Mouse (Mus musculus) kidney, adult 11 months (tissue): ENCODE results near the gene Pkp3.
"Not testable (repeated sequence)": the region's sequence is repeated elsewhere in the genome, so short reads cannot be mapped to it uniquely, and the experiment has no call there.

Source experiments
- DNase-seq: peaks from one replicate; pipeline ENCODE4 v3.0.0; 2022

Pkp3 gene

DNA sequence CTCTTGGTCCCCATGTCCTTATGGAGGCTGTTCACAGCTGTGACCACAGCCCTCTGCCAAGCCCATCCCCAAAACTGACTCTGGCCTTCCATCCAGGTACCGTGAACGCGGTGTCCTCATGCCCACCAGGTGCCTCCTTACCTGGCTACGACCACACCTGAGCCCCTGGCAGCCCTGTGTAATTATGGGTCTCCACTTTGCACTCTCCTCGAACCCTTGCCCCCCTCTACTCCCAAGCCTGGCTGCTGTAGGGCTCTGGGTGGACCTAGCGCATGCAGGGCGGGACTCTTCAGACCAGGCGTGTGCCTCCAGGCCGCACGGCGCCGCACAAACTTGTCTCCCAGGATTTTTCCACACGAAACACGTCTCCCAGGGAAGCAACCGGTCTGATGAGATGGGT lies at the start of gene Pkp3:
TSS of gene Pkp3 (plus strand) at position 378 of the 400 bp plus-strand sequence.
- DNase-seq: no peak

DNA sequence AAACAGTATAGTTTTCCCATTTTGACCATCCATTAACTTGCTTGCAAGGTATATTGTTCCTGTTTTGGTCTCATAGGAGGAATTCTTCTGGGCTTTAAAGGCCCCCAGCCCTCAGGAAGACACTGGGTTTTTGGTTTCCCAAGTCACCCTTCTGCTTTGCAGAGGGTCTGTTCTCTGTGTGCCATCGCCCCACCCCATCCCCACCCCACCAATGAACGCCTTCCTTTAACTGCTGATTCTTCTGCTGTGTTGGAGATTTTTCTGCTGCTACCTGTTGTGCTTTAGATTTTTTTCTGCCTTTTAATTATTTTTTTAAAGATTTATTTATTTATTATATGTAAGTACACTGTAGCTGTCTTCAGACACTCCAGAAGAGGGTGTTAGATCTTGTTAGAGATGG lies 49.2 kb upstream of the Pkp3 start, which contains the start of gene Gm17387:
TSS of gene Gm17387 (plus strand) at position 301 of the 400 bp plus-strand sequence.
- DNase-seq: no peak

DNA sequence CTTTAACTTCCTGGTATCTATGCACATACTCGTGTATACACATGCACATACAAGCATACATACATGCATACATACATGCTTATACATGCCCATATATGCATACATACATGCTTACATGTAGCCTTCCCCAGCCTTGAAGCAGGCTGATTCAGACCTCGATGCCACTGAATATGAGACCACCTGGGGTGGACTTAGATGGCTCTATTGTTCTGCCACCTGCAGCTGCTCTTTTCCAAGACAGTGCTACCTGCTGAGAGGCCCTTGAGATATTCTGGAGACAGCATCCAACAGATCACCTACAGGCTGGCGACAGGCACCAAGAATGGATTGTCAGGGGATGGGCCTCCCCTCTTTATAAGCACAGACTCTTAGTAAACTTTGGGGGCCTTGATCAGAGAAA lies 47.6 kb upstream of the Pkp3 start:
- no peak for DNase-seq

DNA sequence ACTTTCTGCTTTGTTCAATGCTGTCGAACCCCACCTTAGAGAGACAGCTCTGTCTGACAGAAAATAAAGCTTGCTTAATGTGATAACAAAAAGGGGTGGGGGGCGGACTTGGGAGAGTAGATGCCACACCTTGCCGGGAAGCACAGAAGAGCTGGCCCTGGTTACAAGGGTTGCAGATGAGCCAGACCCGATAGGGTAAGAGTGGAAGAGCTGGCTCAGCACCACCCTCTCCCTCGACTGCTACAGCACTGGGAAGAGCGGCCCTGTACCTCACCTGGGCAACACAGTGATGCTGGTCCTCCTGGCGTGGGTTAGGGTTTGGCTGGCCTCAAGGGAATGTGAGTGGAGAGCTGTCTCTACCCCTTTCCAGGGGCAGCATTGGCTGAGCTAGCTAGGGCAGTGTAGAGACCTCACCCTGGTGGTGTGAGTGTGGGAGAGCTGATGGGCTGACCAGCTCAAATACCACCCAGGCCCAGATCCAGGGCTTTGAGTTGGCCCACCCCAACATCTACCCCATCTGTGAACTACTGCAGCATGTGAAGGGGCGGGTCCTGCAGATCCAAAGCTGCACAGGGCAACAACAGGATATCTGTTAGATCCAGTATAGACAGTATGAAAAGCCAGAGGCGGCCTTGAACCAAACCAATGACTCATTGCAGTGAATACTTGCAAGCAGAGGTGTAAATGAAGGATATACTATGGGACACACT lies 45.4 kb upstream of the Pkp3 start:
- no peak for DNase-seq

DNA sequence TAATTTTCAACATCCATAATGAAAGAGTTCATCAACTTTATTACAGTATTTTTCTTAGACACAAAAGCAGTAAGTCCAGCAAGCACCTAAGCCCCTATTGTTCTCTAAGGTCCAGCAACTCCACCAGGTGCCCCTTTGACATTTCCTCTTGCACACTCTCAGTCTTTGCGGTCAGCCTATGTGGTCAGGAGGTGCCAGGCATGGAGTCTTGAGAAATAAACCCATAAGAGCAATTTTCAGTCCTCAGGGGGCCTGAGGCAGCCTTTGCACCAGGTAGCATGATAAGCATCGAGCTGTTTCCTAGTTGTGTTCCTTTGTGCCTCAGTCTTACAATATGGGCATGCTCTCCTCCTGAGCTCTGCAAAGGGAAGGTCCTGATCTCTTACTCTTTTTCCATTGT lies 41.4 kb upstream of the Pkp3 start:
- not testable (repeated sequence) for DNase-seq

DNA sequence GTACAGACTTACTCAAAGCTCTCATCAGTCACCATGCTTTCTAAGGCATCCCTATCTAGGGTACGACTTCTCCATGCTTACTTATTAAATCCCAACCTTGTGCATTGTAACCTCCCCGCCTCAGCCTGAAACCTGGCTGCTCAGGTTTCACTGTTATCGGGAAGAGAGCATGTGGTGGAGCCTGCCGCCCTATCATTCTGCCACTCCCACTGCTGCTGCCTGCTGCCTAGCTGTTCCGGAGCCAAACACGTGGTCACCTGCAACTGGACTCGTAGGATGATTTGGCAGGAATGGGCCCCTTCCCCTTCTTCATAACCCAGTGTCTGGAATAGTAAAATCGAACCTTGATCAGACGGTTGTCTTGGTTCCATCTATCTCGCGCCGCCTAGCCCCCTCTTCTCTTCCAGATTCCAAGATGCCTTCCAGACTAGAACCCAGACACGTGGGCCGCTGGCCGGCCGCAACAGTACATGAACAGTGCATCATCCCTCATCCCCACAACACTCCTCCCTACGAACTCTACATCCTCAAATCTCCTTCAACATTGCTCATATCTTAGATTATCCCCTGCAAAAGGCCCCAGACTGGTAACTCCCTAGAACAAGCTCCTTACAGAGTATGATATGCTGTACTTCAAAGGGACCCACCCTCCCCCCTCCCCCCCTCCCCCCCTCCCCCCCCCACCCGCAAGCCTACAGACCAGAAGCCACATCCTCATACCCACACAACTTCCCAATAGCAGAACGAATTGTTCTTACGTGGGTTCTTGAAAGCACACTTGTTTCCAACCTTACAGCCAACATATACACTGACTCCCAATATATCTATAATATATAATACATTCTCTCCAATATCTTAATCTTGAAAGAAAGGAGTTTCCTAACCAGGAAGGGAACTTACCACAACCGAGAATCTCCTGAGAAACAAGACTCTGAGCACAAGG lies 39.7 kb upstream of the Pkp3 start:
- no peak for DNase-seq

DNA sequence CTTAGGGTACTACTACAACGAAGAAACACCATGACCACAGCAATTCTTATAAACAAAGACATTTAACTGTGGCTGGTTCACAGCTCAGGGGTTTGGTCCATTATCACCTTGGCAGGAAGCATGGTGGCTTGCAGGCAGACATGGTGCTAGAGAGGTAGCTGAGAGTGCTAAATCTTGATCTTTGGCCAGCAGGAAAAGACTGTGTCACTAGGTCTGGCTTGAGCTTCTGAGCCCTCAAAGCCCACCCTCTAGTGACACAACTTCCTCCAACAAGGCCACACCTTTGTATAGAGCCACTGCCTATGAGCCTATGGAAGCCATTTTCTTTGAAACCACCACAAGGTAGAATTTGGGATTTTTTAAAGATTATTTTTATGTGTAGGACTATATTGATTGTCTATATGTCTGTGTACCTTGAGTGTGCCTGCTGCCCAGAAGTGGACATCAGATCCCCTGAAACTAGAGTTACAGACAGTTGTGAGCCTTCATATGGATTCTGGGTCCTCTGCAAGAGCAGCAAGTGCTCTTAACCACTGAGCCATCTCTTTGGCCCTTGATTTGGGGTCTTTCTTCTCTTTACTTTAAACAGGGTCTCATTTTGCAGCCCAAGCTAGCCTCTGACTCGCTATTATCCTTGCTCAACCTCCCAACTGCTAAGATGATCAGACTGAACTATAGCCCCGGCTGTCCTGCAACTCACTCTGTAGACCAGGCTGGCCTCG lies 38.5 kb upstream of the Pkp3 start:
- DNase-seq: no peak

DNA sequence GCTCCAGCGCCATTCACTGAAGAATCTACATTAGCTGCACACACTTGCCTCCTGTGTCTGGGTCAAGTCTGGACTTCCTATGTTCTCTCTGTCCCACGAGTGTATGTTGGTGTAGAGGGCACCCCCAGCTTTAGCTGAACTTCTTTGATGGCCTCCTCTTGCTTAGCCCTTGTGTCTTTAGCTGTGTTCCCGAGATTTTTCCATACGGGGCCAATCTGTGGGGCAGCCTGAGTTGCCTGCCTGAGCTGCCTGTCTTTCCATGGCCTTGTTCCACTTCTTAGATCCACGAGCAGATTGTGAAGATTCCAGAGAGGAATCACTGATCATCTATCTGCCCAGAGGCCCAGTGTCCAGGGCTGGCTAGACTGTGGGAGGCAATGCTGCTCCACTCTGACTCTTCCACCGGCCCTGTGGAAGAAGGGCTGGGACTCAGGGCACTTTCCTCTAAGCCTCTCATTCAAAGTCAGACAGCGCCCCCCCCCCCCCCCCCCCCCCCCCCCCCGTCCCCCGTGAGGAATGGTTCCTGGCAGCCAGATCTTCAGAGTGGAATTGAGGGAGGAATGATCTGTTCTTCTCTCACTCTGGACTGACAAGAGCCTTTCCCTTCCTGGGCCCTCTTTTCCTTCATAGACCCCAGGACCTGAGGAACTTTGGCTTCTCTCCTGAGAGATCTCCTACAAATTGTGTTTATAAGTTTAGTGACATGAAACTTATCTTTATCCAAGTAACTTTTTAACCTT lies 37.0 kb upstream of the Pkp3 start:
- no peak for DNase-seq

DNA sequence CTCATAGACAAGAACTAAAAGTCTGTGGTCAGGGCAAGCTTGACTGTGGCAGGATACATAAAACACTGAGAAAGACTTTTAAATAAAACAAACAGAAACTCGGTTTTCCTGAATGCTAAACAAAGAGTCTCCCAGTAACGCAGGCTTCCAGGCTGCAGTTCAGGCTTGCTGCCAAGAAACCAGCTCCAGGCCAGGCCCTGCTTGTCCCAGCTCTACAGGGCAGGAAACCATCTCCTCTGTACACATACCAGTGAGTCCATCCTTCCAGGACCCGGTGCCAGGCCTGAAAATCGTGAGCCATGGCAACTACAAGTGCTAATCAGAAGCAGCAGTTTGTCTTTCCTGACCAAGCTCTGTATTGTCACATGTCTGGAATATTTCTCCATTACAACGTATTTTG lies 36.4 kb upstream of the Pkp3 start:
- peak; percentile 66 for DNase-seq

DNA sequence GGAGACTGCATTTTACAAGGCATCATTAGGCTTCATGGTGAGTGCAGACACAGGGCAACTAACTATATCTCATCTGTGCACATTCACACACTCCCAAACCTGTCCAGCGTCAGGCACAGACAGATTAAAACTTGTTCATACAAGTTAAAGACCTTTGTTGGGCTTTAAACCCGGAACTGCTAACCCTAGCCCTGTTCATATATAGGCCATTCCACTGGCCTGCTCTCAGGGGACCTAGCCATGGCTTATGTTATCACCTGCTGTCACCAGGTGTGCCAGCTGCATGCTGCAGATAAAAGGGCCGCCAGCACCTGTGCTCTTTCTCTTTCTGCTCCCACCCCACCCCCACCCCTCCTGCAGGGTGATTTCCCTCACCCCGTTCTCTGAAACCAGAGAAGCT lies 35.5 kb upstream of the Pkp3 start:
- no peak for DNase-seq

DNA sequence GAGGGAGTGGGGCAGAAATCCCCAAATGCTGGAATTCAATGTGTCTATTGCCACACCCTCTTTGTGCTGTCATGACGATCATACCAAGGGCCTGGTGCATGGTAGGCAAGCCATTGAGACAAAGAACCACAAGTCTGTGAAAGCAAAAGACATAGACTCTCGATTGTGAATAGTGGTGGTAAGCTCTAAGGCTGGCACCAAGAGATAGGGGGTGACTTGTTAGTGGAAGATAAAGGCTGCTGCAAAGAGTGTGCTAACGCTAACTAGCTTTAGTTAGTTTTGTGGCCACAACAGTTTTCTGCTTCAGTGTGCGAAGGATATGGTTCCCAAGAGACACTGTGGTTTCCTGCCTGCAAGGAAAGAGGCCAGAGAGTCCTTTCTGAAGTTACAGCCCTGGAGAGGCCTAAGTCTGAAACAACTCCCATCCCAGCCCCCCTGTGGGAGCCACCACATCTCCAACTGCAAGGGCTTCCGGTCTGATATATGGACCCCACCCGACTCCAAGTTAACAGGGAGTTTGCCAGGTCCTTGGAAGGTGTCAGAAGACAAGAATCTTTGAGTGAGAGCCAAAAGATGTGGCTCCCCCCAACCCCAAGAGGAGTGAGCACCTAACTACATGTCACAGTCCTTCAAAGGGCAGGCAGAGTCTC lies 31.0 kb upstream of the Pkp3 start:
- DNase-seq: no peak

DNA sequence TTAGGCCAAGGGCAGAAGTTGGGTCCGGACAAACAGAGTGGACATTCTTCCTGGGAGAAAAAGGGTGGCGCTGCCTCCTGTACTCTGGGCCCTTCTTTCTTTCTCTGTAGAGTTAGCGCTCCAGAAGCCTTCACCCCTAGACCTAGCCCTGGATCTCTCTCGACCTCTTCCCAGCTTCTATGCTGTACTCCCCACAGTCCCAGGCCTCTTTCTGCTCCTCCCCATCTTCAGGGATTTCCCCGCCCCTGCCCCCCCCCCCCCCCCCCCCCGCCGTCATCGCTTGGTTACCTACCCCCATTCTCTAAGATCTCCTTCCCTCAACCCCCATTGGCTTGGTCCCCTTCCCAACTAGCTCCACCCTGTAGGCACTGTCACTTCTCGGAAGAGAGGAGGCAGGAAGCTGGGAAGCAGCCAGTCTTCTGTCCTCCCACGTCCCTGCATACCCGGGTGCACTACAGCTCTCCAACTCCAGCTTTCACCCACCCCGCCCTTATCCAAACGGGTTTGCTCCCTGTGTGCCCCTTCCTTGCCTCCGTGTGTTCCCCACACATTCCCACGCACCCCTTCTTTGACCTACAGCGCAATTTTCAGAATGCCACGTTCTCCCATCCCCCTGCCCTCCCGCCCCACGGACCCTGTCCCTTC lies 30.3 kb upstream of the Pkp3 start:
- peak; percentile 76 for DNase-seq

DNA sequence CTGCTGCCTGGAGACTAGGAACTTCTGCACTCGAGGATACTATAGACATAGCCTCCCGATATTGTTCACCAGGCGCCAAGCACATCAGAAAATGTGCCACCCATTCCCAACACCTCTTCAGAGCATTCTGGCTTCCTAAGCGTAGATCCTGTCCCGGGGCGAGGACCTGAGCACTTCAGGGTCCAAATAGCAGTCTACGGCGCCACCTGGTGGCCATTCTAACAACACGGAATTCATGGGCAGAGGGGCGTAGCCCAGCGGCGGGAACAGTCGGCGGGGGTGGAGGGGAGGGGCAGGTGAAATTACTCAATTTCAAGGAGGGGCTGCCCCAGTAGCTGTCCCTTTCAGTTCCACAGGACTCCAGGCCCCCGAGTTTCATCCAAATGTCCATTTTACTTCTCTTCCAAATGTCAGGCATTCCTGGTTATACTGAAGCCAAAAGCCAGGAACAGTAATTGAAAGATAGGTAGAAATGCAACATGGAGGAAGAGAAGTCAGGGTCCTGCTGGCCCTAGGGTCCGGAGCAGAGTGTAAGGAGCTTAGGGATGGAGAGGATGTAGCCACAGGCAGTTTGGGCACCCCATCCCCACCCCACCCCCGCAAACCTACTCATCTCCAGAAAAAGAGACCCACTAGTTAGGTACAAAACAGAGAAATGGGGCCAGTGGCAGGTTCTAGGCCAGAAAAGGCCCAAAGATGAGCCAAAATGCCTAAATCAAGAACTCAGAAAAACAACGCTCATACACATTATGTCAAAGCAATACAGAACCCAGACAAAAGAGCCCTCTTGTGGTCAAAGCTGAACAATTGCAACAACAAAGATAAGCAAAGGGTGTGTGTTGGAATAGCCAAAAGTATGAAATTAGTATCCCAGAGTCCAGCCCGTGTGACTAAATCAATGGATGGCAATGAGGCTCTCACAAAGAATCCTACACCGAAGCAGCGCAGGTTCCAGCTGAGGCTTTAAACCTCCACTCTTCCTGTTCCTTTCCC lies 29.5 kb upstream of the Pkp3 start:
- DNase-seq: peak; percentile 84

DNA sequence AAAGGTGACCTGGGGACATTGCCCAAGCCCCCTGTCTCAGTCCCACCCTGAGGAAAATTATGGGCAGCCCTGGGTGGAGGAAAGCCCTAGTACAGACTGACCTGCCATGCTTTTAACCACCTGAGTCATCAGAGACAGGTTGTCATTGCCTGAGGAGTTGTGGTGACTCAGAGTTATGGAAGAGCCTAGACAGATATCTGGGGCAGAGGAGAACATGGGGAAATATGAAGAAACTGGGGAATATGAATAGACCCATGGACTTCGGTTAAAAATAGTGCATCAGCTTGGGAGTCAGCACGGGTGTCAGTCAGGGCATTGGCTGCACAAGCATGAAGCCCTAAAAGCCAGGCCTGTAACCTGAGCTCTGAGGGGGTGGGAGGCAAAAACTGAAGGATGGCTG lies 28.7 kb upstream of the Pkp3 start:
- DNase-seq: no peak

DNA sequence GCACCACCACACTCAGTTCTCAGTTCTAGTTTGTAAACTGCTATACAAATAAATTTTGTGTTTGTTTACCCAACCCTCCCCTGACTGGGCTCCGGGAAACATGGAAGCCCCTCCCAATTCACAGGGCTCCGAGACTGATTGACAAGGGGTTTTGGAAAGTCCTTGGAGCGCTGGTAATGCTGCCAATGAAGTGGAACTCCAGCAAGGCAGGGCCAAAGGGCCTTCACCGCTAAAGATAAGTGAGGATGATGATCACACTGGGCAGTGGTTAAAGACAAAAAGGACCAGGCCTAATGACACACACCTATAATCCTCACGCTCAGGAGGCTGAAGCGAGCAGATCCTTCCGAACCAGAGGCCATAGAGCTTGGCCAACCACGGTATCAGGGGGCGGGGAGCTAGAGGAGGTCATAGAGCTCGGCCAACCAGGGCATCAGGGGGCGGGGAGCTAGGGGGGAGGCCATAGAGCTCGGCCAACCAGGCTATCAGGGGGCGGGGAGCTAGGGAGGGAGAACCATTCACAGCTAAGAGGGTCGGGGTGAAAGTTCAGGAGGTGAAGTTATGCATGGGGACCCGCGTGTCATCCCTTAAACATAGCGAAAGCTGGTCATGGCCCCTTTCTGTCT lies 26.8 kb upstream of the Pkp3 start:
- no peak for DNase-seq

DNA sequence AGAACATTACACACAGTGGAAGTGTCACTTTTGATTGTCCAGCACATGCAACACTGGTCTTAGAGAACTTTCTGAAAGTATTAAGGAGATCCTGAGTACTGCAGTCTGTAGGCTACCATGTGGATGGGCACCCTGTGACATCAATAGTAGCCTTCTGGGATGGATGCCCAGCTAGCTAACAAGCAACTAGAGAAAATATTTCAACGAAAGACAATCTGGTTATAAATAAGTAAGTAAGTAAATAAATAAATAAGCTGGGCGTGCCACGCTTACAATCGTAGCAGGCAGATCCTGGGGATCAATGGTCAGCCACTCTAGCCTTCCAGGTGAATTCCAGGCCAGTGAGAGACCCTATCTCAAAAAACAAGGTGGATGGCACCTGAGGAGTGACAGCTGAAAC lies 26.0 kb upstream of the Pkp3 start:
- no peak for DNase-seq

DNA sequence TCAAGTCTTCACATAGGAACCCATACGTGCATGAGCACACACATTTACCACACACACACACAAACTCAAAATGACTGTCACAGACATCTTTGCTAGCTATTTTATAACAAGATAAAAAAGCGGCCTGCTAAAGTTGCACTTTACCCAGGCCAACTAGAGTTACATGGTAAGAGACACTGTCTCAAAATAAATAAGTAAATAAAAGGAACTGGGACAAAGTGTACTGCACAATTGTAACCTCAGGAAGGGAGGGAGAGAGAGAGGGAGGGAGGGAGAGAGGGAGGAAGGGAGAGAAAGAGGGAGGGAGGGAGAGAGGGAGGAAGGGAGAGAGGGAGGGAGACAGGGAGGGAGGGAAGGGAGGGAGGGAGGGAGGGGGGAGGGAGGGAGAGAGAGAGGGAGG lies 25.6 kb upstream of the Pkp3 start:
- no peak for DNase-seq

DNA sequence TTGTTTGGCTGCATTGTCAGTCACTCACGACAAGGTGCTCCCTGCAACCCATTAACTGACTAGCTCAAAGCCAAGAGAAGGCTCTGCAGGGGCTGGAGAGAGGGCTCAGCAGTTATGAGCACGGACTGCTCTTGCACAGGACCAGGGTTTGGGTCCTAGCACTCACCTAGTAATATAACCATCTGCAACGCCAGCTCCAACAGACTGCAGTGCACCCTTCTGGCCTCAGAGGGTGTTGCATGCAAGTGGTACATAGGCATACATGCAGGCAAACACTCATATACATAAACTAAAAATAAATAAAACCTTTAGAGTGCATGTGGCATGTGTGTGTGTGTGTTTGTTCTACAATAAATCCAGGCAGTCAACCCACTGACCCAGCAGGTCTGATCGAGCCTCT lies 22.2 kb upstream of the Pkp3 start:
- no peak for DNase-seq

DNA sequence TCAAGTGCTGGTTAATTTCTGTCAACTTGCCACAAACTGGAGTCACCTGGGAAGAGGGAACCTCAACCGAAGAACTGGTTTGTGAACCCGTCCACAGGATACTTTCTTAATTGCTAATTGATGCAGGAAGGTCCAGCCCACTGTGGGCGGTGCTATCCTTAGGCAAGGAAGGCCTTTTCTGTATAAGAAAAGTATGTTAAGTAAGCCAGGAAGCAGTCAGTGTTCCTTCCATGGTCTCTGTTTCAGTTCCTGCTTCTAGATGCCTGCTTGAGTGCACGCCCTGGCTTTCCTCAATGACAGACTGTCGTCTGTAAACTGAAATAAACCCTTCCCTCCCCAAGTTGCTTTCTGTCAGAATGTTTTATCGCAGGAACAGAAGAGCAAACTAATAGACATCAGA lies 21.0 kb upstream of the Pkp3 start:
- DNase-seq: no peak

DNA sequence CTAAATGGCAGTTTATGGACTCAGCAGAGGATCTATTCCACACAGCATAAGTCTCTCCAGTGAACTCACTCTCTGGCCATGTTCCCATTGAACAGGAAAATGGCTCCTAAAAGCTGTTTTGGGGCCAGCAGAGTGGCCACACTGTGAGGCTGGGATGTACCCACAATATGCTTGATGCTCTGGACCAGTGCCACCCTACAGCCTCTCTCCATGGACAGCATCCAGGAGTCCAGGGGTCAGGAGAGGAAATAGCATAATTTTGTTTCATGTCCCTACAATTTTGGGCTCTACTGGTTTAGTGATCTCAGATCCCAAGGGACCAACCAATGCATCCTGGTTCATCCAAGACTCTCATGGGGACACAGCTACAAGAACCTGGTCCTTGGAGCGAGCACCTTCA lies 20.5 kb upstream of the Pkp3 start:
- no peak for DNase-seq
